Mouse (Mus musculus): ENCODE data around the gene Gm47969. TPM values are rescaled to one million over a fixed set of nuclear protein-coding genes. Genes with fewer than 3 reads are reported as not detected.

The Gm47969 gene
- polyA plus RNA-seq, 1 experiment from 2014 or later: not detected

GRCm38 (mm10) chr1:83034509-83034908 lies 10.2 kb upstream of the Gm47969 start:
- H3K27ac ChIP-seq (ENCODE audit: low read length): no peak overlapping the region
- no peaks in the 10 kb centered on the region for H3K4me1 ChIP-seq (ENCODE audit: control insufficient read depth, low read depth, low read length)
- H3K27me3 ChIP-seq (ENCODE audit: control insufficient read depth, insufficient read depth, low read depth, low read length): no peaks in the 10 kb centered on the region
- no peak overlapping the region for H3K4me3 ChIP-seq (ENCODE audit: low read depth, low read length)
- H3K36me3 ChIP-seq (ENCODE audit: control insufficient read depth, insufficient read depth): no peaks in the 10 kb centered on the region
- no peaks in the 10 kb centered on the region for H3K9me3 ChIP-seq (replicated peaks; ENCODE audit: control insufficient read depth, low read length)
- H3K4me2 ChIP-seq (ENCODE audit: low read depth, low read length): no peak overlapping the region
- no peak overlapping the region for H3K9ac ChIP-seq (ENCODE audit: low read depth, low read length)
- 51% methylated on average over 5 of the region's 5 CpGs for WGBS (ENCODE audit: insufficient replicate concordance)
- ATAC-seq (ENCODE audit: low read depth): no peak

GRCm38 (mm10) chr1:83036892-83037667 lies 7.7 kb upstream of the Gm47969 start:
- H3K36me3 ChIP-seq (ENCODE audit: control insufficient read depth, insufficient read depth): no peaks in the 10 kb centered on the region
- H3K4me1 ChIP-seq (ENCODE audit: control insufficient read depth, low read depth, low read length): no peaks in the 10 kb centered on the region
- H3K4me2 ChIP-seq (ENCODE audit: low read depth, low read length): no peak overlapping the region
- H3K9ac ChIP-seq (ENCODE audit: low read depth, low read length): no peak overlapping the region
- 62% methylated on average over 11 of the region's 11 CpGs for WGBS (ENCODE audit: insufficient replicate concordance)
- no peak for ATAC-seq (ENCODE audit: low read depth)
- H3K9me3 ChIP-seq (replicated peaks; ENCODE audit: control insufficient read depth, low read length): no peaks in the 10 kb centered on the region
- H3K27me3 ChIP-seq (ENCODE audit: control insufficient read depth, insufficient read depth, low read depth, low read length): no peaks in the 10 kb centered on the region
- H3K27ac ChIP-seq (ENCODE audit: low read length): no peak overlapping the region
- no peak overlapping the region for H3K4me3 ChIP-seq (ENCODE audit: low read depth, low read length)

GRCm38 (mm10) chr1:83038109-83038672 lies 6.5 kb upstream of the Gm47969 start, which contains the start of gene Slc19a3:
Gene Slc19a3 (minus strand): TSS chr1:83038448.
- under 1% methylated on average over 25 of the region's 25 CpGs for WGBS (ENCODE audit: insufficient replicate concordance)
- H3K4me1 ChIP-seq (ENCODE audit: control insufficient read depth, low read depth, low read length): no peaks in the 10 kb centered on the region
- peak within 1 kb of the TSS; percentile 46 for H3K4me3 ChIP-seq (ENCODE audit: low read depth, low read length)
- no peak within 1 kb of the TSS for H3K9ac ChIP-seq (ENCODE audit: low read depth, low read length)
- H3K9me3 ChIP-seq (replicated peaks; ENCODE audit: control insufficient read depth, low read length): no peaks in the 10 kb centered on the region
- H3K27me3 ChIP-seq (ENCODE audit: control insufficient read depth, insufficient read depth, low read depth, low read length): no peaks in the 10 kb centered on the region
- no peak within 1 kb of the TSS for H3K27ac ChIP-seq (ENCODE audit: low read length)
- H3K36me3 ChIP-seq (ENCODE audit: control insufficient read depth, insufficient read depth): no peaks in the 10 kb centered on the region
- H3K4me2 ChIP-seq (ENCODE audit: low read depth, low read length): peak within 1 kb of the TSS; percentile 45
- ATAC-seq (ENCODE audit: low read depth): 0 out of 2 replicates have a peak, but pooled peaks have one; percentile 53

GRCm38 (mm10) chr1:83039080-83039479 lies 5.7 kb upstream of the Gm47969 start:
- ATAC-seq (ENCODE audit: low read depth): no peak
- WGBS (ENCODE audit: insufficient replicate concordance): 53% methylated on average over 4 of the region's 4 CpGs
- no peak overlapping the region for H3K4me3 ChIP-seq (ENCODE audit: low read depth, low read length)
- H3K4me1 ChIP-seq (ENCODE audit: control insufficient read depth, low read depth, low read length): no peaks in the 10 kb centered on the region
- no peak overlapping the region for H3K27ac ChIP-seq (ENCODE audit: low read length)
- H3K27me3 ChIP-seq (ENCODE audit: control insufficient read depth, insufficient read depth, low read depth, low read length): no peaks in the 10 kb centered on the region
- H3K9ac ChIP-seq (ENCODE audit: low read depth, low read length): no peak overlapping the region
- no peak overlapping the region for H3K4me2 ChIP-seq (ENCODE audit: low read depth, low read length)
- H3K9me3 ChIP-seq (replicated peaks; ENCODE audit: control insufficient read depth, low read length): no peaks in the 10 kb centered on the region
- H3K36me3 ChIP-seq (ENCODE audit: control insufficient read depth, insufficient read depth): no peaks in the 10 kb centered on the region

- Histone ChIP-seq H3K36me3 (ENCODE audit: control insufficient read depth, insufficient read depth) (no peaks in the 10 kb centered on the region), H3K4me1 (ENCODE audit: control insufficient read depth, low read depth, low read length) (no peaks in the 10 kb centered on the region), H3K9ac (ENCODE audit: low read depth, low read length) (no peak within 1 kb of the TSS), H3K4me2 (ENCODE audit: low read depth, low read length) (no peak within 1 kb of the TSS), H3K9me3 (replicated peaks; ENCODE audit: control insufficient read depth, low read length) (no peaks in the 10 kb centered on the region), H3K4me3 (ENCODE audit: low read depth, low read length) (no peak within 1 kb of the TSS), H3K27me3 (ENCODE audit: control insufficient read depth, insufficient read depth, low read depth, low read length) (no peaks in the 10 kb centered on the region), H3K27ac (ENCODE audit: low read length) (no peak within 1 kb of the TSS)
- WGBS (ENCODE audit: insufficient replicate concordance): 67% methylated on average over 2 of the region's 2 CpGs
- ATAC-seq (ENCODE audit: low read depth): no peak
Observed at GRCm38 (mm10) chr1:83042380-83042779, 2.4 kb upstream of the Gm47969 start, which contains the start of gene Krtap28-10. Gene Krtap28-10 (minus strand): TSS chr1:83042480.

- Histone ChIP-seq H3K4me1 (ENCODE audit: control insufficient read depth, low read depth, low read length) (no peaks in the 10 kb centered on the region), H3K27me3 (ENCODE audit: control insufficient read depth, insufficient read depth, low read depth, low read length) (no peaks in the 10 kb centered on the region), H3K27ac (ENCODE audit: low read length) (no peak overlapping the region), H3K36me3 (ENCODE audit: control insufficient read depth, insufficient read depth) (no peaks in the 10 kb centered on the region), H3K4me3 (ENCODE audit: low read depth, low read length) (no peak overlapping the region), H3K9ac (ENCODE audit: low read depth, low read length) (no peak overlapping the region), H3K4me2 (ENCODE audit: low read depth, low read length) (no peak overlapping the region), H3K9me3 (replicated peaks; ENCODE audit: control insufficient read depth, low read length) (no peaks in the 10 kb centered on the region)
- ATAC-seq (ENCODE audit: low read depth): no peak
- 50% methylated on average over 1 of the region's 1 CpGs for WGBS (ENCODE audit: insufficient replicate concordance)
Observed at GRCm38 (mm10) chr1:83058481-83058880, 13.7 kb downstream of the Gm47969 start.

- no peaks in the 10 kb centered on the region for H3K4me1 ChIP-seq (ENCODE audit: control insufficient read depth, low read depth, low read length)
- H3K9ac ChIP-seq (ENCODE audit: low read depth, low read length): no peak within 1 kb of the TSS
- no peak for ATAC-seq (ENCODE audit: low read depth)
- WGBS (ENCODE audit: insufficient replicate concordance): 70% methylated on average over 9 of the region's 9 CpGs
- no peak within 1 kb of the TSS for H3K27ac ChIP-seq (ENCODE audit: low read length)
- H3K4me2 ChIP-seq (ENCODE audit: low read depth, low read length): no peak within 1 kb of the TSS
- no peaks in the 10 kb centered on the region for H3K36me3 ChIP-seq (ENCODE audit: control insufficient read depth, insufficient read depth)
- H3K4me3 ChIP-seq (ENCODE audit: low read depth, low read length): no peak within 1 kb of the TSS
- H3K27me3 ChIP-seq (ENCODE audit: control insufficient read depth, insufficient read depth, low read depth, low read length): no peaks in the 10 kb centered on the region
- H3K9me3 ChIP-seq (replicated peaks; ENCODE audit: control insufficient read depth, low read length): no peaks in the 10 kb centered on the region
Observed at GRCm38 (mm10) chr1:83059278-83059677, 14.5 kb downstream of the Gm47969 start, which contains the start of gene A030005K14Rik. Gene A030005K14Rik (minus strand): TSS chr1:83059378.

- 75% methylated on average over 4 of the region's 4 CpGs for WGBS (ENCODE audit: insufficient replicate concordance)
- no peak for ATAC-seq (ENCODE audit: low read depth)
Observed at GRCm38 (mm10) chr1:83060643-83061042, 15.9 kb downstream of the Gm47969 start, which contains the start of gene Krtap28-13. Gene Krtap28-13 (plus strand): TSS chr1:83060930.

GRCm38 (mm10) chr1:83064851-83065250 lies 20.1 kb downstream of the Gm47969 start:
- H3K9ac ChIP-seq (ENCODE audit: low read depth, low read length): no peak overlapping the region
- WGBS (ENCODE audit: insufficient replicate concordance): 12% methylated on average over 3 of the region's 3 CpGs
- H3K9me3 ChIP-seq (replicated peaks; ENCODE audit: control insufficient read depth, low read length): no peaks in the 10 kb centered on the region
- no peaks in the 10 kb centered on the region for H3K4me1 ChIP-seq (ENCODE audit: control insufficient read depth, low read depth, low read length)
- ATAC-seq (ENCODE audit: low read depth): no peak
- no peak overlapping the region for H3K27ac ChIP-seq (ENCODE audit: low read length)
- no peak overlapping the region for H3K4me2 ChIP-seq (ENCODE audit: low read depth, low read length)
- H3K36me3 ChIP-seq (ENCODE audit: control insufficient read depth, insufficient read depth): no peaks in the 10 kb centered on the region
- no peak overlapping the region for H3K4me3 ChIP-seq (ENCODE audit: low read depth, low read length)
- H3K27me3 ChIP-seq (ENCODE audit: control insufficient read depth, insufficient read depth, low read depth, low read length): no peaks in the 10 kb centered on the region

More at GRCm38 (mm10) chr1:83060643-83061042, 15.9 kb downstream of the Gm47969 start, which contains the start of gene Krtap28-13:
- no peak within 1 kb of the TSS for H3K4me2 ChIP-seq (ENCODE audit: low read depth, low read length)
- no peaks in the 10 kb centered on the region for H3K36me3 ChIP-seq (ENCODE audit: control insufficient read depth, insufficient read depth)
- H3K27me3 ChIP-seq (ENCODE audit: control insufficient read depth, insufficient read depth, low read depth, low read length): no peaks in the 10 kb centered on the region
- H3K27ac ChIP-seq (ENCODE audit: low read length): no peak within 1 kb of the TSS
- no peak within 1 kb of the TSS for H3K9ac ChIP-seq (ENCODE audit: low read depth, low read length)
- H3K4me1 ChIP-seq (ENCODE audit: control insufficient read depth, low read depth, low read length): no peaks in the 10 kb centered on the region
- H3K4me3 ChIP-seq (ENCODE audit: low read depth, low read length): no peak within 1 kb of the TSS
- H3K9me3 ChIP-seq (replicated peaks; ENCODE audit: control insufficient read depth, low read length): no peaks in the 10 kb centered on the region

Measured in liver, embryonic 16.5 days (tissue).